Mouse (Mus musculus) bone marrow, adult 2 months (tissue): ENCODE data around the gene Lypd8.
"Not testable (repeated sequence)": the region's sequence is repeated elsewhere in the genome, so short reads cannot be mapped to it uniquely, and the experiment has no call there.

Source experiments
- CTCF ChIP-seq: fragments of 200-500 bp; IDR thresholded peaks from 2 replicates; pipeline ENCODE4 v1.5.1; 2011; ENCODE audit warnings: low read length, control low read depth; ENCODE audit not compliant: control insufficient read depth, insufficient read depth
- POLR2A ChIP-seq: fragments of 200-500 bp; IDR thresholded peaks from 2 replicates; pipeline ENCODE4 v1.6.1; 2011; ENCODE audit warnings: low read depth, mild to moderate bottlenecking, control low read depth, low read length, borderline replicate concordance; ENCODE audit not compliant: control insufficient read depth

GRCm38 (mm10) chr11:58366191-58366590, 12.7 kb upstream of the Lypd8 start:
- TF ChIP-seq POLR2A, CTCF: not testable (repeated sequence)
